Mouse (Mus musculus) CH12.LX (cell line): ENCODE results near the gene Unc93b1. TPM values are rescaled to one million over a fixed set of nuclear protein-coding genes. Genes with fewer than 3 reads are reported as not detected.

Experiments used
- DNase-seq: peaks from one replicate; pipeline ENCODE4 v3.0.0-alpha.2; 2013; ENCODE audit errors: extremely low read depth
- H3K27ac ChIP-seq: 2 replicates; pipeline ENCODE4 v1.5.1; 2012; ENCODE audit warnings: low read depth, mild to moderate bottlenecking, control low read depth, moderate library complexity; ENCODE audit not compliant: insufficient read depth
- H3K27me3 ChIP-seq: replicated peaks from 2 replicates; pipeline ENCODE3; 2012; ENCODE audit warnings: inconsistent platforms
- H3K36me3 ChIP-seq, 2 experiments: replicated peaks in 1 of 2; 2 replicates each; pipeline versions ENCODE3 to v1.6.1; 2012; ENCODE audit warnings: inconsistent platforms in 1 of 2, low read length in 1 of 2, mild to moderate bottlenecking in 1 of 2, mixed read lengths in 1 of 2, moderate library complexity in 1 of 2; ENCODE audit not compliant: control insufficient read depth in 1 of 2, insufficient read depth in 1 of 2
- H3K4me1 ChIP-seq, 2 experiments: 2 replicates each; pipeline ENCODE4 v1.6.1; 2012; ENCODE audit warnings: inconsistent platforms in 1 of 2, moderate library complexity in 1 of 2; ENCODE audit not compliant: insufficient read depth in 2 of 2, control insufficient read depth in 1 of 2
- H3K4me2 ChIP-seq: 2 replicates; pipeline ENCODE4 v1.6.1; 2012; ENCODE audit warnings: low read depth, mild to moderate bottlenecking, control low read depth; ENCODE audit not compliant: poor library complexity, insufficient read depth, severe bottlenecking
- H3K4me3 ChIP-seq, 3 experiments: fragments of 150-350 bp in 1 of 3; sonication (generic) in 1 of 3; replicated peaks in 1 of 3; 2 replicates each; pipeline versions ENCODE3 to v1.5.1; 2011 to 2012; ENCODE audit warnings: low read depth in 2 of 3, low read length in 2 of 3, mild to moderate bottlenecking in 2 of 3, moderate library complexity in 2 of 3, control low read depth in 1 of 3, improper control_type of control experiment in 1 of 3, inconsistent platforms in 1 of 3, mixed read lengths in 1 of 3; ENCODE audit not compliant: poor library complexity in 1 of 3
- H3K79me2 ChIP-seq: replicated peaks from 2 replicates; pipeline ENCODE4 v1.6.1; 2012; ENCODE audit warnings: mild to moderate bottlenecking, moderate library complexity; ENCODE audit not compliant: control insufficient read depth, poor library complexity, insufficient read depth, severe bottlenecking; ENCODE audit errors: extremely low read depth
- H3K9ac ChIP-seq: 2 replicates; pipeline ENCODE4 v1.6.1; 2012; ENCODE audit warnings: low read depth, mild to moderate bottlenecking, control low read depth, moderate library complexity; ENCODE audit not compliant: insufficient read depth
- H3K9me3 ChIP-seq: replicated peaks from 2 replicates; pipeline ENCODE3; 2012; ENCODE audit warnings: low read length, inconsistent platforms, mixed read lengths
- CHD1 ChIP-seq: IDR thresholded peaks from 2 replicates; pipeline ENCODE4 v1.6.1; 2012; ENCODE audit warnings: low read depth, low read length, improper control_type of control experiment, inconsistent platforms
- IRF4 ChIP-seq: IDR thresholded peaks from 2 replicates; pipeline ENCODE4 v1.6.1; 2014; ENCODE audit warnings: low read depth, mild to moderate bottlenecking, inconsistent platforms, low read length, improper control_type of control experiment
- NRF1 ChIP-seq: IDR thresholded peaks from 2 replicates; pipeline ENCODE4 v1.6.1; 2014; ENCODE audit warnings: low read depth, mild to moderate bottlenecking, inconsistent platforms, low read length, improper control_type of control experiment, moderate library complexity
- TCF12 ChIP-seq: IDR thresholded peaks from 2 replicates; pipeline ENCODE4 v1.6.1; 2014; ENCODE audit warnings: low read depth, mild to moderate bottlenecking, inconsistent platforms, low read length, improper control_type of control experiment
- UBTF ChIP-seq: IDR thresholded peaks from 2 replicates; pipeline ENCODE4 v1.6.1; 2012; ENCODE audit warnings: low read depth, mild to moderate bottlenecking, inconsistent platforms, low read length, improper control_type of control experiment, moderate library complexity
- USF1 ChIP-seq: IDR thresholded peaks from 2 replicates; pipeline ENCODE4 v1.6.1; 2014; ENCODE audit warnings: low read depth, mild to moderate bottlenecking, inconsistent platforms, low read length, improper control_type of control experiment
- dilution Hi-C: fragments of 300-500 bp; cut with MboI; formaldehyde crosslinking; loops from 2 replicates; pipeline ENCODE4 v1.14.3; 2020; ENCODE audit warnings: low sequenced_read_pairs; ENCODE audit not compliant: extremely low pct_unique_long_range_greater_than_20kb, extremely low pct_ligation_motif_present
- in situ Hi-C: fragments of 300-500 bp; cut with MboI; formaldehyde crosslinking; loops from 3 replicates; pipeline ENCODE4 v1.14.3; 2019; ENCODE audit warnings: low sequenced_read_pairs, low pct_ligation_motif_present, low pct_unique_long_range_greater_than_20kb, mixed read lengths
- polyA plus RNA-seq: library from polyadenylated mRNA; unstranded; fragments of >175 nt; gene quantifications from 2 replicates; pipeline ENCODE4 v1.2.1, GENCODE M21; 2012; ENCODE audit warnings: low read depth; ENCODE audit not compliant: insufficient read length
- total RNA-seq, 2 experiments: library from RNA; depleted of rRNA; stranded (reverse); fragments of 300-350 nt in 1 of 2; fragments of >200 nt in 1 of 2; gene quantifications; 2 replicates each; pipeline ENCODE4 v1.2.3; 2012 to 2014

The Unc93b1 gene
- total and polyA plus RNA-seq, 3 experiments: 82.3 to 117 (median 84.7) TPM

DNA sequence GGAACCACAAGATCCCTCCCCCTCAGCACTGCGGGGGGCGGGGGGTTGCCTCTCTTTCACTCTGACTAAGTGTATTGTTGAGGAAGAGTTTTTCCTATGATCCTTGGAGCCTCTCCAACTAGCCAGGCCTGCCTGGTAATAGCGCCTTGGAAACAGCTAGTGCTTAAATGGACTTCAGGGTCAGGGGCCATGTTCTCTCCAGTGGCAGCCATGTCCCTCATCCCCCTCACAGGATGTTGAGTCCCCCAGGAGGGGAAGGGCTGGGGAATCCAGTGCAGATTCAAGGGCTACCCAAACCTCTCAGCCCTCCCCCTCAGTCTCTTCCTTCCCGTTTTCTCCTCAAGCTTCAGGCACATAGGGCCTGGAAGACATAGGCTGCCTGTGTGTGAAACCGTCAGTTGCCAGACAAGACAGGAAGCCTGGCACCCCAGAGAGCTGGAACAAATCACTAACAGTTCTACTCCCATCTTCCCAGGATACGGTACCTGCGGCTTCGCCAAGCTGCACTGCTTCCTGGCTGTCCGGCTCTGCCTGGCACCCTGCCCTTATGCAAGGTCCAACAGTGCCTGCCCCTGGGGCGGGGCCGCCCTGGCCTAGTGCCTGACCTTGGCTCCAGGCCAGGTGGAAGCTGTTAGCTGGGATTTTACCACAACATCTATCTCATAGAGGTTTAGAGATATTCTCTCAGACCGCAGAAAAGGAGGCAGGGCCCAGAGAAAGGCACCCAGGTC is 5.6 kb upstream of the Unc93b1 start, which contains the start of gene Aldh3b1:
Gene Aldh3b1, minus strand, starts transcription at position 598 of the 731 bp plus-strand sequence.
- no peak for DNase-seq
- TF ChIP-seq NRF1: no peak
- TF ChIP-seq IRF4: peak; percentile 21; the same call in 1 of the 2 replicates
- Histone ChIP-seq H3K36me3 (no peaks in the 10 kb centered on the region), H3K4me1 (peaks cover 39 to 82% of the 10 kb centered on the region in 2 experiments), H3K9me3 (no peaks in the 10 kb centered on the region), H3K79me2 (no peaks in the 10 kb centered on the region), H3K4me2 (no peak within 1 kb of the TSS), H3K4me3 (peak within 1 kb of the TSS in 2 of 3 experiments; percentile 13 to 19), H3K9ac (no peak within 1 kb of the TSS), H3K27me3 (no peaks in the 10 kb centered on the region), H3K27ac (no peak within 1 kb of the TSS)
- in situ Hi-C loops: no loop called here
- dilution Hi-C loops: no loop called here

DNA sequence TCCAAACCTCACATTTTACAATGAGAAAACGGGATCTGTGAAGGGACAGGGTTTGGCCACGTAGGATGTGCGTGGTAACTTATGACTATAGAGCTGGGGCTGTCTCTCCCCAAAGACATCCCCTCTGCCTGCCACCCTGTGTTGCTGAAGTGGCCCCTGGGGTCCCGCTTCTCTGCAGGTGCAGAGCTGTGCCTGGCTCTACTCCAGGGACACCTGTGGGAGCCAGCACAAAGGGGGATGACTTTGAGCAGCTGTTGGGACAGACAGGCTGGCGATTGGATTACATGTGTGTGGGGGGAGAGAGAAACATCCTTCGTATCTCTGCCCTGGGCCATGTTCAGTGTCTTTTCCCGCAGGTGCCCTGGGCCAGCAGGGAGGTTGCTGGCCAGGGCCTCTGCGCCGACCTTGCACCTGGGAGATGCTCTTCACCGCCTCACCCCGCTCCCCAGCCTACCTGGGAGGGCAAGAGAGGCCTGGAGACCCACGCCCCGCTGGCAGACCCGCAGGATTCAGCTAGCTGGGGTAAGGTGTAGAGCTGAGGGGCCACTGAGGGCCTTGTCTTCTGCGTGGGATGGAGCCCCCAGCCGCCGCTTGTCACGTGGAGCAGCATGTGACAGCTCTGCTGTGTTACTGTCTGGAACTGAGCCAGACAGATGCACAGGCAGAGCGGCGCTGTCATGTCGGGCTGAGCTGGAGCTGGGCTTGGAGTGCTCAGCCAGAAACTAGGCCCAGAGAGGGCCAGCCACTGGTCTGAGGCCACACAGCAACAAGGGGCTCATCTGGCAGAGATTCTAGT is 4.5 kb upstream of the Unc93b1 start:
- Histone ChIP-seq H3K27ac (no peak overlapping the region), H3K27me3 (no peaks in the 10 kb centered on the region), H3K4me1 (peaks cover 40 to 74% of the 10 kb centered on the region in 2 experiments), H3K79me2 (no peaks in the 10 kb centered on the region), H3K9me3 (no peaks in the 10 kb centered on the region), H3K4me2 (no peak overlapping the region), H3K36me3 (no peaks in the 10 kb centered on the region), H3K9ac (no peak overlapping the region), H3K4me3 (peak overlapping the region in 1 of 3 experiments; percentile 2)
- in situ Hi-C loops: no loop called here
- DNase-seq: no peak
- dilution Hi-C loops: no loop called here
- TF ChIP-seq NRF1 (no peak), USF1 (peak; percentile 20), UBTF (no peak), TCF12 (0 out of 2 replicates have a peak, but pooled peaks have one; percentile 10)
- TF ChIP-seq, all 38 proteins: peak for 2

DNA sequence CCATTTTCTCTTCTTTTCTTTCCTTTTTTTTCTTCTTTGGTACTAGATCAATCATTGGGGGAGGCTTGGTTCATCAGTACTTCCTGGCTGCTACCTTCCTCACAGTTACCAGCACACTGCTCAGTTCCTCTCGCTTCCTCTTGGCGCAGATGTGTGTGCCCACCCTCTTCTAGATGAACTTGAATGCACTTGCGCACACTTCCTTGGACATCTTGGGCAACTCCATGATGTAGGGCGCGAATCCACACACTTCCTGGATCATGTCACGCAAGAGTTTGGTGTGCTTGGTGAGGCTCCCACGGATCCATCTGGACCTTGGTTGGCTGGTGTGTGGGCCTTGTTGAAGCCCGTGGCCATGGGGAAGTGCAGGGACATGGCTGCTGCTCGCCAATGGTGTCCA is 3.3 kb upstream of the Unc93b1 start:
- no peaks in the 10 kb centered on the region for H3K9me3 ChIP-seq
- peak overlapping the region in 1 of 3 experiments; percentile 17 for H3K4me3 ChIP-seq
- TF ChIP-seq IRF4: 0 out of 2 replicates have a peak, but pooled peaks have one; percentile 9
- TF ChIP-seq CHD1: no peak
- peaks cover 36 to 67% of the 10 kb centered on the region in 2 experiments for H3K4me1 ChIP-seq
- peaks cover 0 to under 1% of the 10 kb centered on the region in 2 experiments for H3K36me3 ChIP-seq
- in situ Hi-C loops: no loop called here
- H3K9ac ChIP-seq: no peak overlapping the region
- H3K4me2 ChIP-seq: no peak overlapping the region
- dilution Hi-C loops: no loop called here
- no peaks in the 10 kb centered on the region for H3K79me2 ChIP-seq
- no peak overlapping the region for H3K27ac ChIP-seq
- H3K27me3 ChIP-seq: no peaks in the 10 kb centered on the region
- no peak for DNase-seq
